Mouse (Mus musculus): ENCODE measurements around the gene Pfkfb3.

DNA sequence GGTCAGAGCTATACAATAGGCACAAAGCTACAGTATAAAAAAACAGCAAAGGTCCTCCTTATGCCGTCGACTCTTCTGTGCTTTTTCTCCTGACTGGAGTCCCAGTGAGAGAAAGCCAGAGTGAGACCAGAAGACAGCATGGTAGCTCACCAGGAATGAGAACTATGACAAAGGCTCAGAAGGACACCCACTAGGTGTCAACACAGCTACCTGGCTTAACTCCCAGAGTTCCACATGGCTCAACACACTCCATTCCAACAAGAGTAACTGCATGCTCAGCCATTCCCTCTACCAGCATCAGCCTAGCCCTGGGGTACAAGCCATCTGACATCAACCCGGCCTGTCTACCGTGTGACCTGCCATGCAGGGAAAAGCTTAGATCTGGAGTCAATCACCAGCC is 70.7 kb downstream of the Pfkfb3 start:
- TF ChIP-seq EP300 (IDR thresholded peaks at IDR 0.05; ENCODE audit: low read depth), result no peak
- TF ChIP-seq CTCF (IDR thresholded peaks at IDR 0.05; ENCODE audit: low read depth), result no peak

Measured in liver, embryonic 14.5 days (tissue).